Mouse (Mus musculus): ENCODE data around the gene Fam160b1.

Fam160b1 gene

DNA sequence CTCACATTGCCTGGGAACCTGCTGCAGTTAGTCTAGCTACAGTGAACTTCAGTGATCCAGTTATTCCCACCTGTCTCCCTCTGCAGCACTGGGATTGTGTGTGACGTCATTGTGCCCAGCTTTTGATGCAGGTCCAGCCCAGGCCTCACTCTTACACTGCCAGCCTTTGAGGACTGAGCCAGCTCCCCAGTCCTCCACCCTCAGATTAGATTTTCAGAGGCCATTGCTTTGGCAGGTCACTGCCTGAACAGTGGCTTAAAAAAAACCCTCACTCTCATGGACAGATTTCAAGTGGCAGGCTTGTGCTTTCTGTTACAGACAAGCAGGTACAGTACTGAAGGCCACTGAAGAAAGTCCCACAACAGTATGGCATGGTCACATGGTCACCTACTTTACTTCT is 15.8 kb upstream of the Fam160b1 start:
- no peak for DNase-seq

- no peak for DNase-seq
Observed at GRCm38 (mm10) chr19:57349096-57349495, 11.4 kb upstream of the Fam160b1 start.

- DNase-seq, result no peak
Observed at GRCm38 (mm10) chr19:57352337-57352935, 8.0 kb upstream of the Fam160b1 start.

DNA sequence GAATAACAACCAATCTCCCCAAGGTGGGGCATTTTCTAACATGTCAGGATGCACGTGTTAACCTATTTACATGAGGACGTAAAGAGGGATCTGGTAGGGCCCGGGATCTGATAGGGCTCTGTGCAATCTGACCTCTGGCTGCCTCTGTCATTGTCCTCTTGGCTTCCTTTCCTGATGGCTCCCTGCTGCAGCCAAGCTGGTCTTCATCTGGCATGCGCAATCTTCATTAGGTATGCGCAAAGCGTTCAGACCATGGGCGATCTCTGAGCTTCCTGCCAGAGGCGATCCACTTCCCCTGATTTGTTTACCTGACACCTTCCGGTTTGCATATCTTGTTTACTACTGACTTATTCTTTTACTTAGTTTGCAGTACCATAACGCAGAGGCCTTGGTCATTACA is 7.3 kb upstream of the Fam160b1 start:
- DNase-seq, result no peak

DNA sequence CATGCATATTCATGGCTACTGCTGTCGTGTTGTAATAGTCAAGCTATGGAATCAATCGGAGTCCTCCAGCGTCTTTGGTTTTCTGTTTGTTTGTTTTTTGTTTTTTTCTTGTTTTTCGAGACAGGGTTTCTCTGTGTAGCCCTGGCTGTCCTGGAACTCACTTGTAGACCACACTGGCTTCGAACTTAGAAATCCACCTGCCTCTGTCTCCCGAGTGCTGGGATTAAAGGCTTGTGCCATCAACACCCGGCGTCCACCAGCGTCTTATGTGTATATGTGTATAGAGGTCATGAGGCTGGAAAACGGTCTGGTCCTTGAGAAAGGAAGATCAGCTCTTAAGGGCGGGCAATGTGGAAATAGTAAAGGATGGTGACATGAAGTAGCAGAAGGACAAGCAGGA is 6.4 kb upstream of the Fam160b1 start:
- DNase-seq, result no peak

DNA sequence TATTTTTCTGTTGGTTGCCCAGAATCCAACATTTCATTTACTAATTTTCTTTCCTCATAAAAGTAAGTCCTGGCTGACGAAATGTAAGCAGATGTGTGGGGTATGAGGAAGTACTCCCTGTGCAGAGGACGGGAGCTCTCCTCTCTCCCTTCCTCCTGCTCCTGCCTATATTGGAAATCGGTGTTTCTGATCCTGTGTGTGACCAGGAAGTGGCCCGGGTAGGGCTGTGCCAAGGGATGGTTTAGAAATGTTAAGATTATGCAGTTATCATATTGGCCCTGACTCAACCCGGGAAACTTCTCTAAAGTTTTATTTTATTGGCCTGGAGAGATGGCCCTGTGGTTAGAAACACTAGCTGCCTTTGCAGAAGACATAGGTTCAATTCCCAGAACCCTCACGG is 5.8 kb upstream of the Fam160b1 start:
- DNase-seq, result peak; percentile 12 to 17

GRCm38 (mm10) chr19:57355451-57356251 is 4.8 kb upstream of the Fam160b1 start:
- DNase-seq, result peak; percentile 83 to 88

- peak; percentile 60 to 62 for DNase-seq
Observed at GRCm38 (mm10) chr19:57356273-57356672, 4.2 kb upstream of the Fam160b1 start.

GRCm38 (mm10) chr19:57357244-57357643 is 3.2 kb upstream of the Fam160b1 start:
- peak in 1 of 2 experiments; percentile 18 for DNase-seq

GRCm38 (mm10) chr19:57357811-57358210 is 2.7 kb upstream of the Fam160b1 start:
- DNase-seq, result no peak

GRCm38 (mm10) chr19:57358322-57358721 is 2.2 kb upstream of the Fam160b1 start:
- DNase-seq, result peak; percentile 83 to 85

DNA sequence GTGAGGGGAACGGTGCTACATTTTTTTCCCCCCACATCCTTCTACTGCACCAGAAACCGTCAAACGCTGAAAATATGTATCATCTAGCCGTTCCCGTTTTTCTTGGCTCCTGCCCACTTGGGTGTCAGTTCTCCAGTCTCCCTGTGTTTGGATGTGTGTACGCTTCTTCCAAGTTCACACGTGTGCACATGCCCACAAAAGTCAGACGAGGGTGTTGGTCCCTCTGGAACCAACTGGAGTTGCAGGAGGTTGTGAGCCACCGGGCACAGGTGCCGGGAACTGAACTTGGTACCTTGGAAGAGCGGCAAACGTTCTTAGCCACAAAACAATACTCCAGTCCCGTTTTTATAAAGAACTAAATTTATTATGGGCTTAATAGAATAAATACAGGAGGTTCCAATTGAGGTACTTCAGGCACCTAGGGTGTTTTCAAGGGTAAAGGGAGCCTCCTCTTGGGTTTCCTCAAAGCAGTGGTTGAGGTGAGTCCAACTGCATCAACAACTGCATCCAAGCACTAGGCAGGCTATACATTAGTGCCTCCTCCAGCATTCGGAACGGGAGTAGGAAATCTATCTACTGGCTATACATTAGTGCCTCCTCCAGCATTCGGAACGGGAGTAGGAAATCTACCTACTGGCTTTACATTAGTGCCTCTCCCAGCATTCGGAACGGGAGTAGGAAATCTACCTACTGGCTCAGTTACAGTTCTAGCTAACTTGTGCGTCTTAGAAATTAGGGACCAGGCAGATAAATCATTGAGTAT is 1.5 kb upstream of the Fam160b1 start:
- DNase-seq, result peak in 1 of 2 experiments; percentile 30

DNA sequence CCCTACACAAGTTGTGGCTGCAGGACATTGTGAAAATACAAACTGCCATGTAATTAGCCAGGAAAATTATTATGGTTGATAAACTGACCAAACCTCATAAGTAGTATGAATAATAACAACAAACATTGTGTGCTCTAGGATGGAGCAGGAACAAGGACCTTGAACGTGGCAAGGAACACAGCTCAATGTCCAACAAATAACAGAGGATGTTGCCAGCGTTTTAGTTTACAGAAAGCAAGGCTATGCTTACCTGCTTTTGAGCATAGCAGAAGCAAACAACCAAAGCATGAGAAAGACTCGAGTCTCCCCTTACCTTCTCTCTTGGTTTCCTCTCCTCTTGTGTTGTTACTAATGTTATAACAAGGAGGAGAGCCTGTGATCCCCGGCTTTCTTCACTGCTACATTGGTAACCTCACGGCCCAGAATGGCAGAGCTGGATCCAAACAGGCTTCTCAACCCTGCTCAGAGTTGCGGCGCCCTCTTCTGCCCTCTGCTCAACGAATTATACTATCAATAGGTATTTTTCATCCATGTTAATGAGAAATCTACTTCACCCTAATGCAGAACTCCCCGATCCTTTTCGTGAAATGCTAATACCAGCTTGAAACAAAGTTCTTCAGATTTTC is 666 bp upstream of the Fam160b1 start:
- peak; percentile 63 to 66 for DNase-seq

DNA sequence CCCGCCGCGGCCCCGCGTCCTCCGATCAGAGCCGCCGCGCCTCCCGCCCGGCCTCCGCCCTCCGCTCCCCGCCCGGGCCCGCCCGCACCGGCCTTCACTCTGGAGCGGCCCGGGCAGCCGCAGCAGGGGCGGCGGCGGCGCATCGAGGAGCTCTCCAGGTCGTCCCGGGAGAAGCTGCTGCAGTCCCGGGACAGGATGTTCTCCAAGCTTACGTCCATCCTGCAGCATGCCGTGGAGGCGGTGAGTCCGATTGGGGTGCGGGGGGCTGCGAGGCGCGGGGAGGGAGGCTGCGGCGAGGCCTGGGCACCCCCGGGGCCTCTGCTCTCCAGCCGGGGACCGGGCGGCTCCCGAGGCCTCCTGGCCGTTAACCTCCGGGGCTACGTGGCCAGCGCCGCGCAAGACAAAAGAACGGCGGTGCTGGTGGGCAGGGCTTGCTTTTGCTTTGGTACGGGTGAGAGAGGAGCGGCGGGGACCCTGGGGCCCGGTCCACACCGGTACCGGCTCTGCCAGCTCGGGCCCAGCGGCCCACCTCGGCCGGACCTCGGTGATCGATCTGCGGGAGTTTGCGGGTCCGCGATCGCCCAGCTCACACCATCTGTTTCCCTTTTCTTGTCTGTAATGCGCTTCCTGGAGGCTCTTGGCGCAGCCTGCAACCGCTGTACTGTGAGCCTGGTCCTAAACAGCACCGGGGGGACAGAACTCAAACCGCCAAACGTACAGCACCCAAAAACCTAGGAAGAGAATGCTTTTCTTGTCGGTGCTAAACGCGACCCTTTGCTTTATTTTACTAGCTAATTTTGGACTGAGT is 855 bp downstream of the Fam160b1 start:
- peak; percentile 63 to 65 for DNase-seq

DNA sequence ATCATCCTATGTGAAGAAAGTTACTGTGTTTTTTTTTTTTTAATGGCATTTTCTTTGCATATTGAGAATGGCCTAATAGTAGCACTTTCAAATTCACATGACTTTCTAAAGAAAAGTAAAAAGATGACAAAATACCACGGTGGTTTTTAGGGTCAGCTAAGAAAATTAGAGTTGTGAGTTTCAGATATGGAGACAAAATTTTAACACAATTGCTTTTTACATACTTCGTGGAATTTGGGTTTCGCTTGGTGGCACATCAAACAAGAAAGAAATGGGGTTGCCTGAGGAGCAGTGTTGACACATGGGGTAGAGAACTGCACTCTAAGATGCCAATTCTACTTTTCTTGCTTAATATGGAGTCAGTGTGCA is 1.4 kb downstream of the Fam160b1 start:
- no peak for DNase-seq

DNA sequence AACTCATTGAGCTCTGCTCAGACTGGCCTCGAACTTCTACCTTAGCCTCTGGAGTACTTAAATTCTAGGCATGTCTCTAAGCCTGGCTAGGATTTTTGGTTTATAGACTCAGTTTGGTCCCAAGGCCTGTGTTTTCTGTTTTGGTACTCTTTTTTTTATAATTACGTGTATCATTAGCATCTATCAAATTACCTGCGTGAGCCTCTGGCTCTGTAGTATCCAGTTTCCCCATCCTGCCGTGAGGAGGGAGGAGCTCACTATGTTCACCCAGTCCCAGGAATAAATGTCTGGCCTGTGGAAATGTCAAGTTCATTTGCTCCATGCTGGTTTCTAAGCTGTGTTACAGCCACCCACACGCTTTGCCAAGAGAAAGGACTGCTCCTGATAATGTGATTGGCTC is 2.1 kb downstream of the Fam160b1 start:
- no peak for DNase-seq

- no peak for DNase-seq
Observed at GRCm38 (mm10) chr19:57363076-57363475, 2.6 kb downstream of the Fam160b1 start.

GRCm38 (mm10) chr19:57363538-57363937 is 3.1 kb downstream of the Fam160b1 start:
- no peak for DNase-seq

- peak in 1 of 2 experiments; percentile 10 for DNase-seq
Observed at GRCm38 (mm10) chr19:57364942-57365673, 4.6 kb downstream of the Fam160b1 start.

DNA sequence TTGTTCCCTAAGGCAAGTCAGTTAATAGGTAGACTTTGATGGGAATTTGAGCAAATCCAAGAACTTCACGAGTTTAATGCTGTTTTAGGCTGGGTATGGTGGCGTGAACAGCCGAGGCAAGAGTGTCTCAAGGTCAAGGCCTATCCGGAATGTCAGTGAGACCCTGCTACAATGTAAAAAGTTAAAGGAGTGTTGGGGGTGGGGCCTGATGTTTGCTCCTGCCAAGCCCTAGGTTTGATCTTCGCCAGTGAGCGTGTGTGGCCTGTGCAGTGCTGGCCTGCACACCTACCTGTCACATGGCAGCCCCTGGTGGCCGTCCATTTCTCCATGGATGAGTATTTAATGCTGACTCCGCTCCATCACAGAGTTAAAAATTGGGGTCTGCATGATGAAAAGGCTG is 5.5 kb downstream of the Fam160b1 start:
- DNase-seq, result no peak

DNA sequence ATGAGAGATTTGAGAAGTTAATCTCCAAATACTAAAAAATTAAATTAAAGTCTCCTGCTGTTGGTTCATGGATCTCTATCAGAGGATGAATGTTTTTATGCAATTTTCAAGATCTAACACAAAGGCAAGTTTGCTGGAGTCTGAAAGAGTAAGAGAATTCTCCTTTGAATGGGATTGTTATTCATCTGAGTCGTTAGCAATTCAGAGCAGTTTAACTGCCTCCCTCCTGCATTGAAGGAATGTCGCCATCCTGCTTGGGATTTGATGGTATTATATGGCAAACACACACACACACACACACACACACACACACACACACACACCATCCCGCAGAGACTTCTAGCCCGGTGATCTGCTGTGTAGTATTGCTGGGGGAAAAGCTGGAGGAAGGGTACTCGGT is 6.1 kb downstream of the Fam160b1 start:
- no peak for DNase-seq

GRCm38 (mm10) chr19:57367201-57367600 is 6.7 kb downstream of the Fam160b1 start:
- peak in 1 of 2 experiments; percentile 1 for DNase-seq
